11 mouse cellular contexts compared by ENCODE assay signal in genomic region chr9:40321668-40322003, GRCm38 (mm10). TPM values are rescaled to one million over a fixed set of nuclear protein-coding genes. Genes with fewer than 3 reads are reported as not detected.
DNase-seq lines count a peak whose midpoint lies in the region; ATAC-seq and TF ChIP-seq lines count a peak whose summit lies in the region.
"Had no signal": no experiment of that assay in that cellular context is flagged by ENCODE, and none has a peak within 500 bp of the region (broad histone marks: within the 10 kb centered on the region; RNA-seq: fewer than 3 reads in every experiment).

No protein-coding gene starts in this region.

- no peak for TF ChIP-seq CTCF in spleen, adult 2 months (IDR thresholded peaks at IDR 0.05; ENCODE audit: extremely low read depth, insufficient read depth, insufficient read length, insufficient replicate concordance)
- TF ChIP-seq CTCF in stomach, postnatal 0 days (IDR thresholded peaks at IDR 0.05; ENCODE audit: low read depth): no peak

- no peak overlapping the region for H3K4me2 ChIP-seq in kidney, embryonic 15.5 days
- no peak overlapping the region for H3K4me2 ChIP-seq in stomach, postnatal 0 days (replicated peaks; ENCODE audit: low read depth)
- H3K4me2 ChIP-seq in midbrain, embryonic 13.5 days (replicated peaks): no peak overlapping the region
- H3K4me2 ChIP-seq: midbrain, embryonic 12.5 days had no signal

- no peaks in the 10 kb centered on the region for H3K9me3 ChIP-seq in kidney, embryonic 15.5 days (replicated peaks)
- H3K9me3 ChIP-seq in limb, embryonic 10.5 days (replicated peaks): no peaks in the 10 kb centered on the region
- no peaks in the 10 kb centered on the region for H3K9me3 ChIP-seq in stomach, postnatal 0 days (ENCODE audit: control insufficient read depth, low read length)
- H3K9me3 ChIP-seq in midbrain, embryonic 13.5 days: no peaks in the 10 kb centered on the region
- H3K9me3 ChIP-seq: heart, embryonic 10.5 days; midbrain, embryonic 12.5 days had no signal

- peak overlapping the region; percentile 85; the same call in 1 of the 2 replicates for H3K27ac ChIP-seq in kidney, embryonic 15.5 days
- H3K27ac ChIP-seq in spleen, adult 2 months (ENCODE audit: insufficient read depth, low read length): 0 out of 2 replicates have a peak overlapping the region, but pooled peaks have one; percentile 12
- H3K27ac ChIP-seq in limb, embryonic 10.5 days: peak overlapping the region; percentile 84
- H3K27ac ChIP-seq in stomach, postnatal 0 days (replicated peaks): peak overlapping the region; percentile 86
- no peak overlapping the region for H3K27ac ChIP-seq in midbrain, embryonic 13.5 days
- H3K27ac ChIP-seq: midbrain, embryonic 12.5 days had no signal

- no peak for TF ChIP-seq EP300 in stomach, postnatal 0 days (optimal IDR thresholded peaks at IDR 0.05)

- no peak for TF ChIP-seq POLR2A in spleen, adult 2 months (IDR thresholded peaks at IDR 0.05; ENCODE audit: low read depth, low read length)

- H3K4me3 ChIP-seq in kidney, embryonic 15.5 days (replicated peaks): no peak overlapping the region
- H3K4me3 ChIP-seq in spleen, adult 2 months (ENCODE audit: extremely low read depth, insufficient read depth, insufficient read length): no peak overlapping the region
- no peak overlapping the region for H3K4me3 ChIP-seq in limb, embryonic 10.5 days
- H3K4me3 ChIP-seq in stomach, postnatal 0 days (ENCODE audit: low read depth, low read length): no peak overlapping the region
- no peak overlapping the region for H3K4me3 ChIP-seq in midbrain, embryonic 13.5 days (replicated peaks)
- H3K4me3 ChIP-seq: heart, embryonic 10.5 days; midbrain, embryonic 12.5 days had no signal

- peaks cover 8% of the 10 kb centered on the region for H3K36me3 ChIP-seq in kidney, embryonic 15.5 days
- H3K36me3 ChIP-seq in spleen, adult 2 months (ENCODE audit: control insufficient read depth, insufficient read depth, low read length): peaks cover 2% of the 10 kb centered on the region; the same call in 1 of the 2 replicates
- no peaks in the 10 kb centered on the region for H3K36me3 ChIP-seq in limb, embryonic 10.5 days
- no peaks in the 10 kb centered on the region for H3K36me3 ChIP-seq in stomach, postnatal 0 days (ENCODE audit: control insufficient read depth, insufficient read depth, low read length)
- H3K36me3 ChIP-seq in midbrain, embryonic 13.5 days: peaks cover 26% of the 10 kb centered on the region

- 53% methylated on average over 3 of the region's 3 CpGs for whole genome bisulfite sequencing in kidney, embryonic 15.5 days
- 49% methylated on average over 3 of the region's 3 CpGs for WGBS in spleen, adult 2 months
- WGBS in limb, embryonic 10.5 days: 75% methylated on average over 3 of the region's 3 CpGs
- 33% methylated on average over 3 of the region's 3 CpGs for WGBS in stomach, postnatal 0 days
- 87% methylated on average over 3 of the region's 3 CpGs for WGBS in midbrain, embryonic 13.5 days

- no peak for ATAC-seq in kidney, embryonic 15.5 days (replicated peaks; ENCODE audit: low FRiP score)
- ATAC-seq in stomach, postnatal 0 days (ENCODE audit: low FRiP score, low TSS enrichment): no peak
- no peak for ATAC-seq in midbrain, embryonic 13.5 days

- DNase-seq in kidney, adult 11 months: no peak
- DNase-seq in spleen, adult 2 months (ENCODE audit: low read depth in 1 of 2, low spot score in 2 of 2): no peak
- DNase-seq in spleen, postnatal 10 days (ENCODE audit: low spot score in 2 of 2): no peak
- DNase-seq in limb, embryonic 10.5 days (ENCODE audit: low spot score): no peak
- DNase-seq in stomach, postnatal 0 days (ENCODE audit: low spot score): no peak
- no peak for DNase-seq in adrenal gland, postnatal 14 days
- DNase-seq: right cerebral cortex, postnatal 4 days had no signal

- no peaks in the 10 kb centered on the region for H3K27me3 ChIP-seq in kidney, embryonic 15.5 days
- H3K27me3 ChIP-seq in spleen, adult 2 months (ENCODE audit: control insufficient read depth, insufficient read depth, low read length): no peaks in the 10 kb centered on the region
- H3K27me3 ChIP-seq in limb, embryonic 10.5 days (ENCODE audit: low read depth, poor library complexity, severe bottlenecking): no peaks in the 10 kb centered on the region
- H3K27me3 ChIP-seq in stomach, postnatal 0 days (ENCODE audit: control insufficient read depth, insufficient read depth, low read length): no peaks in the 10 kb centered on the region
- no peaks in the 10 kb centered on the region for H3K27me3 ChIP-seq in midbrain, embryonic 13.5 days
- H3K27me3 ChIP-seq: midbrain, embryonic 12.5 days had no signal

- peaks cover 72% of the 10 kb centered on the region for H3K4me1 ChIP-seq in kidney, embryonic 15.5 days
- H3K4me1 ChIP-seq in spleen, adult 2 months (ENCODE audit: control insufficient read depth, insufficient read depth, insufficient read length): no peaks in the 10 kb centered on the region
- H3K4me1 ChIP-seq in limb, embryonic 10.5 days: peaks cover 41% of the 10 kb centered on the region
- no peaks in the 10 kb centered on the region; the same call in none of the 2 replicates for H3K4me1 ChIP-seq in stomach, postnatal 0 days (replicated peaks; ENCODE audit: control insufficient read depth, insufficient read depth)
- H3K4me1 ChIP-seq in midbrain, embryonic 13.5 days (replicated peaks): no peaks in the 10 kb centered on the region

- H3K9ac ChIP-seq in kidney, embryonic 15.5 days: no peak overlapping the region
- H3K9ac ChIP-seq in stomach, postnatal 0 days (ENCODE audit: low read length): no peak overlapping the region
- no peak overlapping the region for H3K9ac ChIP-seq in midbrain, embryonic 13.5 days (replicated peaks)
- H3K9ac ChIP-seq: midbrain, embryonic 12.5 days had no signal

RNA-seq across cellular contexts. Expression of gene Scn3b, which starts 52.6 kb away (rescaled TPM):
- polyA plus RNA-seq in kidney, embryonic 15.5 days (2015; fragmentation: Nextera tagmentation; extraction: Ambion mirVana): 3.1 and 7.2 TPM in 2 replicates
- polyA plus RNA-seq in spleen, adult 2 months (2012; rRNA removed): 0.07 and 0.26 TPM in 2 replicates
- 0.08 and 0.15 TPM in 2 replicates for polyA plus RNA-seq in limb, embryonic 10.5 days (2016; fragmentation: Nextera tagmentation; extraction: Ambion mirVana)
- polyA plus RNA-seq in stomach, postnatal 0 days (2015; fragmentation: Nextera tagmentation; extraction: Ambion mirVana): 2.0 and 2.9 TPM in 2 replicates
- total RNA-seq in adrenal gland, postnatal 14 days (2021): 3.2 and 5.4 TPM in 2 replicates
- 86.5 and 89.4 TPM in 2 replicates for polyA plus RNA-seq in midbrain, embryonic 13.5 days (2015; fragmentation: Nextera tagmentation; extraction: Ambion mirVana)

Comparison
In these comparisons a context has a peak if more than half of its experiments do, and no peak if none do; other contexts are left out.
1. RNA of gene Scn3b, which starts 52.6 kb away (polyA plus RNA-seq): 86.5 to 89.4 TPM in midbrain, embryonic 13.5 days; 3.1 to 7.2 TPM in kidney, embryonic 15.5 days, 2.0 to 2.9 TPM in stomach, postnatal 0 days, 0.07 to 0.26 TPM in spleen, adult 2 months and 0.08 to 0.15 TPM in limb, embryonic 10.5 days; every median in the first group is over 10 times any median in the second.